Mouse (Mus musculus) midbrain, embryonic 15.5 days (tissue): ENCODE data around the gene Ern2. TPM values are rescaled to one million over a fixed set of nuclear protein-coding genes. Genes with fewer than 3 reads are reported as not detected.
A peak's percentile ranks its signal among the peaks of the same experiment; 100 is the strongest.

Source experiments
- ATAC-seq: fragments of 200-750 bp; cut with Nextera tagmentation; replicated peaks from 2 replicates; pipeline ENCODE4 v1.8.0; 2017; ENCODE audit warnings: moderate TSS enrichment
- H3K27ac ChIP-seq: fragments of 300-500 bp; sonication (generic); 2 replicates; pipeline ENCODE4 v1.5.1; 2015; ENCODE audit warnings: mild to moderate bottlenecking, inconsistent platforms
- H3K27me3 ChIP-seq: fragments of 300-500 bp; sonication (generic); replicated peaks from 2 replicates; pipeline ENCODE4 v1.6.1; 2015; ENCODE audit warnings: inconsistent platforms
- H3K36me3 ChIP-seq: fragments of 300-500 bp; sonication (generic); replicated peaks from 2 replicates; pipeline ENCODE4 v1.6.1; 2015; ENCODE audit warnings: inconsistent platforms
- H3K4me1 ChIP-seq: fragments of 300-500 bp; sonication (generic); 2 replicates; pipeline ENCODE4 v1.6.1; 2015; ENCODE audit warnings: inconsistent platforms
- H3K4me2 ChIP-seq: fragments of 300-500 bp; sonication (generic); 2 replicates; pipeline ENCODE4 v1.6.1; 2015; ENCODE audit warnings: inconsistent platforms, mild to moderate bottlenecking, moderate library complexity
- H3K4me3 ChIP-seq: fragments of 300-500 bp; sonication (generic); 2 replicates; pipeline ENCODE4 v1.5.1; 2015; ENCODE audit warnings: mild to moderate bottlenecking, inconsistent platforms
- H3K9ac ChIP-seq: fragments of 300-500 bp; sonication (generic); 2 replicates; pipeline ENCODE4 v1.6.1; 2015; ENCODE audit warnings: mild to moderate bottlenecking, inconsistent platforms
- H3K9me3 ChIP-seq: fragments of 300-500 bp; sonication (generic); 2 replicates; pipeline ENCODE4 v1.6.1; 2016; ENCODE audit warnings: inconsistent platforms
- WGBS: fragments of 180-500 bp; shearing (Covaris S2); methylation state at CpG from one replicate; pipeline ENCODE4 v1.1.7; 2015; ENCODE audit warnings: mixed read lengths; 5-methylcytosine and 5-hydroxymethylcytosine counted together
- polyA plus RNA-seq: library from polyadenylated mRNA; unstranded; fragments of >200 nt; fragmentation: Nextera tagmentation; extraction: Ambion mirVana; gene quantifications from 2 replicates; pipeline ENCODE4 v1.2.1, GENCODE M21; 2015

Ern2 gene
- 1.9 and 2.7 TPM in 2 replicates for polyA plus RNA-seq

DNA sequence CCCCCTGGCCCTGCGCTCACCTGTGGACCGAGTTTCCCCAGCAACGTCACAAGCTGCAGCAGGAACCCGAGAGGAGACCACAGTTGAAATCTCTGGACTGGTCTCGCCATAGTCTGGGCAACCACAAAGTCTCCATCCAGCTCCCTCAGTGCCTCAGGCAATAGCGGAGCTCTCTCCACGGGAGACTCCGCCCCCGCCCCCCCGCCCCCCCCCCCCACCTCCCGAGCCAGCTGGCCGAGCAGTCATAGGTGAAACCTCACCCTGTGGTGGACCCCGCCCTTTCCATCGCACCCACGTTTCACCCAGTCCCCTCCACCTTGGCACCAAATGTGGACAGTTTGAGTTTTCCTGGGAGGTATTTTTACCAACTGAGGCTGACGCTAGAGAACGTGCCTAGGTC is at the start of gene Ern2:
Ern2 (minus strand) TSS at position 165 of the 400 bp plus-strand sequence.
- Histone ChIP-seq H3K9ac (no peak within 1 kb of the TSS), H3K4me2 (peak within 1 kb of the TSS; percentile 34), H3K36me3 (no peaks in the 10 kb centered on the region), H3K27ac (no peak within 1 kb of the TSS), H3K27me3 (no peaks in the 10 kb centered on the region), H3K4me3 (peak within 1 kb of the TSS; percentile 14), H3K4me1 (no peaks in the 10 kb centered on the region), H3K9me3 (no peaks in the 10 kb centered on the region)
- no peak for ATAC-seq
- WGBS, result 33% methylated on average over 17 of the region's 17 CpGs

GRCm38 (mm10) chr7:122230866-122231265 is 44.9 kb upstream of the Ern2 start:
- Histone ChIP-seq H3K4me1 (0 out of 2 replicates have a peak, but pooled peaks cover 4% of the 10 kb centered on the region), H3K4me2 (no peak overlapping the region), H3K27me3 (no peaks in the 10 kb centered on the region), H3K4me3 (no peak overlapping the region), H3K36me3 (no peaks in the 10 kb centered on the region), H3K9ac (no peak overlapping the region), H3K27ac (no peak overlapping the region), H3K9me3 (no peaks in the 10 kb centered on the region)
- ATAC-seq, result no peak
- 77% methylated on average over 4 of the region's 4 CpGs for WGBS

DNA sequence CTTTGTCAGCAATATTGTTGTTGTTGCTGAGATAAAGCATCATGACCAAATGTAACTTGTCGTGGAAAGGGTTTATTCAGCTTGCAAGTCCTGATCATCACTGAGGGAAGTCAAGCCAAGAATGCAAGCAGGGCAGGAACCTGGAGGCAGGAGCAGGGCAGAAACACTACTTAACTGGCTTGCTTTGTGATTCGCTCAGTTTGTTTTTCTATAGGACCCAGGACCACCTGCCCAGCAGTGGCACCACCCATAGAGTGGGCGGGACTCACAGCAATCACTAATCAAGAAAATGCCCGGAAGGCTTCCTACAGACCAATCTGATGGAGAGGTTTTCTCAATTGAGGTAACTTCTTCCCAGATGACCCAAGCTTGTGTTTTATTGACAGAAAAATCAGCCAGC is 43.9 kb upstream of the Ern2 start:
- H3K9me3 ChIP-seq, result no peaks in the 10 kb centered on the region
- H3K4me1 ChIP-seq, result no peaks in the 10 kb centered on the region
- H3K27me3 ChIP-seq, result no peaks in the 10 kb centered on the region
- WGBS, result 68% methylated on average over 4 of the region's 4 CpGs
- H3K27ac ChIP-seq, result no peak overlapping the region
- no peak overlapping the region for H3K9ac ChIP-seq
- ATAC-seq, result no peak
- no peak overlapping the region for H3K4me2 ChIP-seq
- H3K36me3 ChIP-seq, result no peaks in the 10 kb centered on the region
- no peak overlapping the region for H3K4me3 ChIP-seq

DNA sequence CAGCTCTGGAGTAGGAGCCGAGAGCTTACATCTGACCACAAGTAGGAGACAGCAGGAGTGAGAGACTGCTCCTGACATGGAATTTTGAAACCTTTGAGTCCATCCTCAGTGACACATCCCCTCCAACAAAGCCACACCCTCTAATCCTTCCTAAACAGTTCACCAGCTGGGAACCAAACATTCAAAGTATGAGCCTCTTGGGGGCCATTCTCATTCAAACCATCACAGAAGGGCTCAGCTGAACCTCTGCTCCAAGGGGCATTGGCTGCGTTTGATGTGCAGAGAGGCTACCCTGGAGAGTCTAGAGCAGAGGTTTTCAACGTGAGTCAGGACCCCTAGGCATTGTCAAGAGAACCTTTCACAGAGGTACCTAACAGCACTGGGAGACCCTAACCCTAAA is 43.3 kb upstream of the Ern2 start:
- Histone ChIP-seq H3K9ac (no peak overlapping the region), H3K9me3 (no peaks in the 10 kb centered on the region), H3K27ac (no peak overlapping the region), H3K4me2 (no peak overlapping the region), H3K4me1 (no peaks in the 10 kb centered on the region), H3K27me3 (no peaks in the 10 kb centered on the region), H3K4me3 (no peak overlapping the region), H3K36me3 (no peaks in the 10 kb centered on the region)
- WGBS, result 46% methylated on average over 3 of the region's 3 CpGs
- ATAC-seq, result no peak

DNA sequence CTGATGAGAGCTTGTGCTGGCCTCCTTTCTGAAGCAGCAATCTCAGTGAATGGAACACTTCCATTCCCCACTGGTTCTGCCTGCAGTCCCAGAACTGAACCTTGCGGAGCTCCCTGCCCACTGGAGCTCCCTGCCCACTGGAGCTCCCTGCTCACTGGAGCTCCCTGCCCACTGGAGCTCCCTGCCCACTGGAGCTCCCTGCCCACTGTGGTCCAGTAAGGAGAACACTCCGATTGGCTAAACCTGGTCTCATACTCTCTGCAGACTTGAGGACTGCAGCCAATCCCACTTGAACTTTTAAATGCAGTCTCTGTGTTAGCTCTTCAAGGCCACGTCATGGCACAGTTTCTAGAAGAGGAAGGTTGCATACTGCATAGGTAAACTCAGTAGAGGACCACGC is 40.7 kb upstream of the Ern2 start:
- no peak for ATAC-seq
- H3K4me3 ChIP-seq, result no peak overlapping the region

GRCm38 (mm10) chr7:122226020-122226742 is 40.2 kb upstream of the Ern2 start:
- Histone ChIP-seq H3K4me3 (no peak overlapping the region), H3K9me3 (no peaks in the 10 kb centered on the region), H3K4me1 (no peaks in the 10 kb centered on the region), H3K27me3 (no peaks in the 10 kb centered on the region), H3K4me2 (no peak overlapping the region), H3K36me3 (no peaks in the 10 kb centered on the region), H3K9ac (no peak overlapping the region), H3K27ac (no peak overlapping the region)
- ATAC-seq, result no peak
- 70% methylated on average over 7 of the region's 7 CpGs for WGBS

More for the DNA sequence above, 40.7 kb upstream of the Ern2 start:
- H3K4me1 ChIP-seq, result no peaks in the 10 kb centered on the region
- H3K9me3 ChIP-seq, result no peaks in the 10 kb centered on the region
- 81% methylated on average over 4 of the region's 4 CpGs for WGBS
- H3K36me3 ChIP-seq, result no peaks in the 10 kb centered on the region
- no peak overlapping the region for H3K27ac ChIP-seq
- H3K9ac ChIP-seq, result no peak overlapping the region
- H3K4me2 ChIP-seq, result no peak overlapping the region
- no peaks in the 10 kb centered on the region for H3K27me3 ChIP-seq

GRCm38 (mm10) chr7:122219315-122219801 is 33.4 kb upstream of the Ern2 start, which contains the start of gene Chp2:
Gene Chp2, plus strand, starts transcription at chr7:122219496.
- Histone ChIP-seq H3K27ac (no peak within 1 kb of the TSS), H3K9me3 (no peaks in the 10 kb centered on the region), H3K9ac (peak within 1 kb of the TSS; percentile 15; the same call in 1 of the 2 replicates), H3K27me3 (no peaks in the 10 kb centered on the region), H3K4me3 (peak within 1 kb of the TSS; percentile 23), H3K4me1 (peaks cover 4% of the 10 kb centered on the region; the same call in 1 of the 2 replicates), H3K36me3 (no peaks in the 10 kb centered on the region), H3K4me2 (peak within 1 kb of the TSS; percentile 39)
- no peak for ATAC-seq
- 24% methylated on average over 20 of the region's 20 CpGs for WGBS

DNA sequence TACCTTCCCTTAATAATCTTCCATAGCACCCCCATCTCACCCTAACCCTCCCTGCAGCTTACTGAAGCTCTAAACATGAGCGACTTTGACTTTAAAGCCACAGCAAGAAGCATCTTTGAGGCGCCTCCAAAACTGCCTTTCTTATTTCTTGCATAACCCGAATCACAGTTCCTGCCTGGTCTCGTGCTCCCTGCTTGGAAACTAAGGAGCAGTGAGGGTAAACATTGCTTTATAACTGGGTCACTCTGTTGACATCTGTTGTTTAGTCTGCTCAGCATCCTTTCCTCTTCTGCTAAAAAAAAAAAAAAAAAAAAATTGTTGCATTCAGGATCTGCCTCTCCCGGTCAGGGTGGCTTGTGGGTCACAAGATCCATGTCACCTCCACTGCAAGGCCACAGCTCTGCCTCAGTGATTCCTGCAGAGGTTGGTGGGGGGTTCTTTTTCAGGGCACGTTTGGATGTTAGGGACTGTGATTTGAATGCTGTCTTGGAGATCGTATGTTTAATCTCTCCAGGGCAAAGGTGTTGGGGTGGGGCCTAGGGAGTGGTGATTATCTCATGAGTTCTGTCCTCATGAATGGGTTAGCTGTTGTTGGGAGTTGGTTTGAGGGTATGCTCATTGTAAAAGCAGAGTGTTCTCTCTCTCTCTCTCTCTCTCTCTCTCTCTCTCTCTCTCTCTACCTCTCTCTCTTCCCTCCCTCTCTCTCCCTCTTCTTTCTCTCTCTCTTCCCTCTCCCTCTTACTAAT is 22.4 kb upstream of the Ern2 start:
- no peaks in the 10 kb centered on the region for H3K36me3 ChIP-seq
- no peak overlapping the region for H3K4me2 ChIP-seq
- whole genome bisulfite sequencing, result 58% methylated on average over 7 of the region's 7 CpGs
- H3K9me3 ChIP-seq, result no peaks in the 10 kb centered on the region
- H3K9ac ChIP-seq, result no peak overlapping the region
- no peak overlapping the region for H3K4me3 ChIP-seq
- no peak for ATAC-seq
- no peak overlapping the region for H3K27ac ChIP-seq
- no peaks in the 10 kb centered on the region for H3K4me1 ChIP-seq
- H3K27me3 ChIP-seq, result no peaks in the 10 kb centered on the region

GRCm38 (mm10) chr7:122206121-122206520 is 20.1 kb upstream of the Ern2 start:
- WGBS, result 84% methylated on average over 2 of the region's 2 CpGs
- no peak overlapping the region for H3K27ac ChIP-seq
- no peaks in the 10 kb centered on the region for H3K27me3 ChIP-seq
- no peaks in the 10 kb centered on the region for H3K4me1 ChIP-seq
- H3K36me3 ChIP-seq, result no peaks in the 10 kb centered on the region
- no peak for ATAC-seq
- no peak overlapping the region for H3K9ac ChIP-seq
- no peaks in the 10 kb centered on the region for H3K9me3 ChIP-seq
- H3K4me3 ChIP-seq, result no peak overlapping the region
- H3K4me2 ChIP-seq, result no peak overlapping the region

GRCm38 (mm10) chr7:122203936-122204335 is 17.9 kb upstream of the Ern2 start:
- 65% methylated on average over 2 of the region's 2 CpGs for WGBS
- Histone ChIP-seq H3K36me3 (no peaks in the 10 kb centered on the region), H3K4me1 (no peaks in the 10 kb centered on the region), H3K27ac (no peak overlapping the region), H3K9ac (no peak overlapping the region), H3K4me2 (no peak overlapping the region), H3K9me3 (no peaks in the 10 kb centered on the region), H3K4me3 (no peak overlapping the region), H3K27me3 (no peaks in the 10 kb centered on the region)
- no peak for ATAC-seq

- Histone ChIP-seq H3K9ac (no peak overlapping the region), H3K27ac (no peak overlapping the region), H3K4me2 (no peak overlapping the region), H3K4me1 (no peaks in the 10 kb centered on the region), H3K4me3 (no peak overlapping the region), H3K27me3 (no peaks in the 10 kb centered on the region), H3K36me3 (no peaks in the 10 kb centered on the region), H3K9me3 (no peaks in the 10 kb centered on the region)
- WGBS, result 28% methylated on average over 5 of the region's 5 CpGs
- no peak for ATAC-seq
Measured at GRCm38 (mm10) chr7:122199296-122199695, 13.3 kb upstream of the Ern2 start.

DNA sequence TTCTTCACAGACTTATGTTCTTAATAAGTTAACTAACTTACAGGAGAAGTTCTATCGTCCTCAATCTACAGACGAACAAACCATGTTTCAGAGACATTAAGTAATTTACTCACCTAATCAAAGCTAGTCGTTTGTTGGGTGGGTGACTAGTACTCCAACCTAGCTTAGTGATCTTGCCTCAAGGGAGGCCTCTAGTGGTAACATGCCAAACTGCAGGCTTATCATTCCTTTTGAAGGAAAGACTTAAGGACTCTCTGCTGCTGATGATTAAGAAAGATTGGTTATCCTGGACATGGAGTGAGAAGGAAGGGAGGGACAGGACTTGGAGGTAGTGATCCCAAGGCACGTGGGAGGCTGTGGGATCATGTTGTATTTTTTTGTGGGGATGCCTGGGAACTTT is 11.3 kb upstream of the Ern2 start:
- Histone ChIP-seq H3K4me1 (no peaks in the 10 kb centered on the region), H3K36me3 (no peaks in the 10 kb centered on the region), H3K9ac (no peak overlapping the region), H3K9me3 (no peaks in the 10 kb centered on the region), H3K4me2 (no peak overlapping the region), H3K4me3 (no peak overlapping the region), H3K27me3 (no peaks in the 10 kb centered on the region), H3K27ac (no peak overlapping the region)
- WGBS, result 38% methylated on average over 4 of the region's 4 CpGs
- no peak for ATAC-seq
